Mouse (Mus musculus) bone marrow, adult 2 months (tissue): ENCODE measurements around the gene Arhgap1. TPM values are rescaled to one million over a fixed set of nuclear protein-coding genes. Genes with fewer than 3 reads are reported as not detected.

Experiments used
- H3K27ac ChIP-seq: fragments of 200-500 bp; 2 replicates; pipeline ENCODE4 v1.5.1; 2012; ENCODE audit warnings: low read depth, mild to moderate bottlenecking, control low read depth, inconsistent platforms, low read length; ENCODE audit not compliant: control insufficient read depth, poor library complexity, insufficient read depth
- H3K4me1 ChIP-seq: fragments of 200-500 bp; 2 replicates; pipeline ENCODE4 v1.6.1; 2011; ENCODE audit warnings: low read length; ENCODE audit not compliant: control insufficient read depth, insufficient read depth
- H3K4me3 ChIP-seq: fragments of 200-500 bp; replicated peaks from 2 replicates; pipeline ENCODE3; 2011; ENCODE audit warnings: mild to moderate bottlenecking, low read depth, low read length, control low read depth; ENCODE audit not compliant: control insufficient read depth
- CTCF ChIP-seq: fragments of 200-500 bp; IDR thresholded peaks from 2 replicates; pipeline ENCODE4 v1.5.1; 2011; ENCODE audit warnings: low read length, control low read depth; ENCODE audit not compliant: control insufficient read depth, insufficient read depth
- POLR2A ChIP-seq: fragments of 200-500 bp; IDR thresholded peaks from 2 replicates; pipeline ENCODE4 v1.6.1; 2011; ENCODE audit warnings: low read depth, mild to moderate bottlenecking, control low read depth, low read length, borderline replicate concordance; ENCODE audit not compliant: control insufficient read depth
- WGBS: fragments of 180-500 bp; shearing (Covaris S2); methylation state at CpG from one replicate; pipeline ENCODE4 v1.1.7; 2018; 5-methylcytosine and 5-hydroxymethylcytosine counted together
- polyA plus RNA-seq: library from polyadenylated mRNA; stranded (reverse); fragments of >200 nt; gene quantifications from 2 replicates; pipeline ENCODE4 v1.2.4, GENCODE M21; 2011; ENCODE audit warnings: low replicate concordance; ENCODE audit not compliant: missing spikeins, insufficient read depth, insufficient read length

Arhgap1 gene
- polyA plus RNA-seq, 1 experiment, result 35.2 TPM

DNA sequence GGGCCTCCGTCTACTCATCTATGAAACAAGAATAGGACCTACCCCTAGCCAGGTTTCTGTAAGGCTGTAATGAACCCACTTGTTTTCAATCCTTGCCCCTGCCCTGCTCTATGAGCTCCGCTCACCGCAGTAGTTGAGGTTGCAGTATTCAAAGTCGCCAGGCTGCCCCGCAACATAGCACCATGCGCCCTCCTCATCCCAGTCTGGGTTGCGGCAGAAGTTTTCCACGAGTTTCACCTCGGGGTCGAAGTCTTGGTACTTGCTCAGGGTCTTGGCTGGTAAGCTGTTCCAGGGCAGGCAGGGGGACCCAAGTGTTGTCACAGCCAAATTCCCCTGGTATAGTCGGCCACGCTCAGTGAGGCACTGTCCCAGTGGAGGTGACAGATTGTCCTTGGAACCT, 19.3 kb upstream of the Arhgap1 start:
- TF ChIP-seq CTCF (no peak), POLR2A (no peak)
- WGBS, result 90% methylated on average over 12 of the region's 12 CpGs
- Histone ChIP-seq H3K4me3 (no peak overlapping the region), H3K27ac (no peak overlapping the region), H3K4me1 (no peaks in the 10 kb centered on the region; the same call in 1 of the 2 replicates)

GRCm38 (mm10) chr2:91631826-91632225, 17.8 kb upstream of the Arhgap1 start:
- 82% methylated on average over 5 of the region's 5 CpGs for WGBS
- no peaks in the 10 kb centered on the region; the same call in 1 of the 2 replicates for H3K4me1 ChIP-seq
- TF ChIP-seq POLR2A, result no peak
- no peak for TF ChIP-seq CTCF
- no peak overlapping the region for H3K27ac ChIP-seq
- H3K4me3 ChIP-seq, result no peak overlapping the region

DNA sequence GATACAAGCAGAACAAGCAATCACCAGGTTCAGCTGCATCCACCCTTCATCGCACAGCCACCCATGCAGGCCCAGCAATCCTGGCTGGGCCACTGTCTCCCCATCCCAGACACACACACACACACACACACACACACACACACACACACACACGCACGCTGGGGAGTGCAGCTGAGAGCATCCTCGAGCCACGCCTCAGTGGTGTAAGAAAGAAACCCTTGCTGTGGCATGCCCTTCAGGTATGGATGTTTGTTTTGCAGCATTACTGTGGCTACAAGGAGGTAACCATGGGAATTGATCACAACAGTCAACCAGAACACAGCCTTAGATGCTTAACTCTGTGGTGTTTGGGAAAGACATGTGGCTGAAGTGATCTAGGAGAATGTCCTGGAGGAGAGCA, 17.3 kb upstream of the Arhgap1 start:
- H3K4me3 ChIP-seq, result no peak overlapping the region

GRCm38 (mm10) chr2:91633334-91633977, 16.2 kb upstream of the Arhgap1 start:
- Histone ChIP-seq H3K4me3 (no peak overlapping the region), H3K27ac (no peak overlapping the region), H3K4me1 (no peaks in the 10 kb centered on the region; the same call in 1 of the 2 replicates)
- 80% methylated on average over 12 of the region's 12 CpGs for WGBS
- TF ChIP-seq POLR2A (no peak), CTCF (no peak)

More for the DNA sequence above, 17.3 kb upstream of the Arhgap1 start:
- H3K27ac ChIP-seq, result no peak overlapping the region
- 85% methylated on average over 5 of the region's 5 CpGs for WGBS
- TF ChIP-seq CTCF, result no peak
- TF ChIP-seq POLR2A, result no peak
- no peaks in the 10 kb centered on the region; the same call in 1 of the 2 replicates for H3K4me1 ChIP-seq

- H3K27ac ChIP-seq, result no peak overlapping the region
- no peaks in the 10 kb centered on the region; the same call in 1 of the 2 replicates for H3K4me1 ChIP-seq
- H3K4me3 ChIP-seq, result no peak overlapping the region
- TF ChIP-seq CTCF, result no peak
- TF ChIP-seq POLR2A, result no peak
- 49% methylated on average over 9 of the region's 9 CpGs for WGBS
Measured at GRCm38 (mm10) chr2:91634841-91635240, 14.8 kb upstream of the Arhgap1 start.

DNA sequence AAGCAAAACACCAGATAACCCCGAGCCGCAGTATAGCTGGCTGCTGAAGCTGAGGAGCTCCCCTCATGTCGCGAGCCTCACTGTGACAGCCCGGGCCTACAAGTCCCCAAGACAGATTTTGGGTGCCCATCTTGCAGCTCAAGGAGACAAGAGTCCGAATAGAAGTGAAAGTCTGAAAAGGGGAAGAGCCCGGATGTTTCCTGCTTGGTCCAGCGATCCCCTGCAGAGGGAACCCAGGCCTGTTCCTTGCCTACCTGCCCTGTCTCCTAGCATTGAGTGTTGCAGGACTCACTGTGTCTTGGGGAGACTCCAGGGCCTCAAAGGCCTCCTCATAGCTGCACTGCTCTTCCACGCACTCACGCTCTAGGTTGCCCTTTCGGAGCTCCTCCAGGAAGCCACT, 14.2 kb upstream of the Arhgap1 start:
- WGBS, result 78% methylated on average over 11 of the region's 11 CpGs
- H3K27ac ChIP-seq, result no peak overlapping the region

DNA sequence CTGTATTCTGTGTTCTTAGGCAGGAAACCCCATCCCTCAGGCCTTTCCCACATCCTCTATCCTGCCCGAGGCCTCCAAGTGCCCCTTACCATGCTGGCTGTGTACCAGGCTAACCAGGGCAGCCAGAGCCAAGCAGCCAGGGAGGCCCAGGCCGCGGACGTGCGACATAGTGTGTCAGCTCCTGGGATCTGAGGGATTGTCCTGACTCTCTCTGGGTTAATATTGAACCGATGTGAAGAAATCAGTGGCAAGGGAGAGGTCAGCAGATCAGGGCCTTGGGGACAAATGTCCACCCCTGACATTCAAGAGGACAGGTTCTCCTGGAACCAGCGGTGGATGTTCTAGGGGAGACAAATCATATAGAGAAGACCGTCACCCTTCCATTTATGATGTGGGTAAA, 13.4 kb upstream of the Arhgap1 start, which contains the start of gene F2:
Gene F2, minus strand, starts transcription at position 186 of the 400 bp plus-strand sequence.
- no peak within 1 kb of the TSS for H3K4me3 ChIP-seq
- H3K4me1 ChIP-seq, result no peaks in the 10 kb centered on the region; the same call in 1 of the 2 replicates
- H3K27ac ChIP-seq, result no peak within 1 kb of the TSS
- TF ChIP-seq POLR2A, result no peak
- 83% methylated on average over 8 of the region's 8 CpGs for WGBS

More for the DNA sequence above, 14.2 kb upstream of the Arhgap1 start:
- Histone ChIP-seq H3K4me1 (no peaks in the 10 kb centered on the region; the same call in 1 of the 2 replicates), H3K4me3 (no peak overlapping the region)
- TF ChIP-seq POLR2A, result no peak
- TF ChIP-seq CTCF, result no peak

DNA sequence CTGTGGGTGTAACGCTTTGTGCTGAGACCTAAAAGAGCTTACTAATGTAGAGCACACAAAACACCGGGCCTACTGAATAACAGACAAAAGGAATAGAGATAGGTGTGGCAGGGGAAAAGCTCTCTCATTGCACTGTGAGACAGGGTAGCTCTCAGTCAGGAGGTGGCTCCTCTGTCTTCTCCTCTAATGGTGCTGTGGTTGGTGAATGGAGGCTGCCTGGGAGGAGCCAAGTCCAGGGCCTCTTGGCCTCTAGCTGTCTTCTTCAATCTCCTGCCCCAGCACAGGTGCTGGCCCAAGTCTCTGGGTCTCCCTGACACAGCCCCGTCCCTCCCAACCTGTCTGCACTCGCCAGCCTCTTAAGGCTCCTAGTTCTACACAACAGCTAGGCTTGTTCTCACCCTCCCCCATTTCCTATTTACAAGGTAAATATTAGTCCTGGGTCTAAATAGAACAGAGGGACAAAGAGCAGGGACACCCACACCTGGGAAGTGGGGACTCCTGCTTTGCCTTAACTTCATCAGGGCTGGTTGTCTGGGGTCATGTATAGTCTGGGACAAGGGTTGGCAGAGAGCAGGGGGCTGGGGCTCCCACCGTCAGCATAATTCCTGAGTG, 12.8 kb upstream of the Arhgap1 start:
- Histone ChIP-seq H3K27ac (no peak overlapping the region), H3K4me3 (no peak overlapping the region), H3K4me1 (no peaks in the 10 kb centered on the region; the same call in 1 of the 2 replicates)
- WGBS, result 82% methylated on average over 5 of the region's 5 CpGs
- no peak for TF ChIP-seq POLR2A
- no peak for TF ChIP-seq CTCF
